Mouse (Mus musculus): ENCODE data around the gene Pcp2. TPM values are rescaled to one million over a fixed set of nuclear protein-coding genes. Genes with fewer than 3 reads are reported as not detected.
A peak's percentile ranks its signal among the peaks of the same experiment; 100 is the strongest.

Gene Pcp2
- polyA plus RNA-seq, 1 experiment from 2014 or later: 0.53 TPM

DNA sequence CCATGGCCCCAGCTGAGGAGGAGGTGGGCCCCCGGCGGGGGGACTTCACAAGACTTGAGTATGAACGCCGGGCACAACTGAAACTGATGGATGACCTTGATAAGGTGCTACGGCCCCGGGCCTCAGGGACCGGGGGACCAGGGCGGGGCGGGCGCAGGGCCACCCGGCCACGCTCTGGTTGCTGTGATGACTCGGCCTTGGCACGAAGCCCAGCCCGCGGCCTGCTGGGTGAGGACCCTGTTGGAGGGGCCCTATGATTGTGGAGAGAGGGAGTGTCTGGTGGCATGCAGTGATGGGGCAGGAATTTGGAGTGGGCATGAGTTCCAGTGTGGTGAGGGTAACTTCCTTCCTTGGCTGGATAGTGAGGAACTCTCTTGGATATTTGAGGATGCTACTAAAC is 18.8 kb downstream of the Pcp2 start:
- Histone ChIP-seq H3K27ac (ENCODE audit: low read depth, low read length) (no peak overlapping the region), H3K4me2 (ENCODE audit: low read length) (no peak overlapping the region), H3K27me3 (replicated peaks; ENCODE audit: control insufficient read depth, insufficient read depth, low read length) (no peaks in the 10 kb centered on the region), H3K4me3 (ENCODE audit: low read depth, low read length) (no peak overlapping the region), H3K4me1 (ENCODE audit: control insufficient read depth, insufficient read depth, low read length) (no peaks in the 10 kb centered on the region), H3K9ac (ENCODE audit: low read length) (no peak overlapping the region), H3K9me3 (replicated peaks; ENCODE audit: control insufficient read depth, low read length) (no peaks in the 10 kb centered on the region), H3K36me3 (ENCODE audit: control insufficient read depth, insufficient read depth, low read length) (peaks cover 92% of the 10 kb centered on the region)
- WGBS: 89% methylated on average over 16 of the region's 16 CpGs
- DNase-seq (ENCODE audit: low spot score) (no peak), ATAC-seq (no peak)

DNA sequence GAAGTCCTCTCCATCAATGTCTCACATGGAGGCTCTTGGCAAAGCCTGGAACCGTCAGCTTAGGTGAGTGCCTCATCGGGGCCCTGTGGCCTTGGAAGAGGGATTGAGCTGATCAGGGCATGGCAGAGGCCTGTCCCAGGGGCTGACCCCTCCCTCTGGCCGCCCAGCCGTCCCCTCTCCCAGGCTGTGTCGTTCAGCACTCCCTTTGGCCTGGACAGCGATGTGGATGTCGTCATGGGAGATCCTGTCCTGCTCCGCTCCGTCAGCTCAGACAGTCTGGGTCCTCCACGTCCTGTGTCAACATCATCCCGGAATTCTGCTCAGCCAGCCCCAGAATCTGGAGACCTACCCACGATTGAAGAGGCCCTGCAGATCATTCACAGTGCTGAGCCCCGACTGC is 21.9 kb downstream of the Pcp2 start:
- H3K9ac ChIP-seq (ENCODE audit: low read length): no peak overlapping the region
- H3K4me3 ChIP-seq (ENCODE audit: low read depth, low read length): no peak overlapping the region
- no peak overlapping the region for H3K4me2 ChIP-seq (ENCODE audit: low read length)
- ATAC-seq: no peak
- H3K4me1 ChIP-seq (ENCODE audit: control insufficient read depth, insufficient read depth, low read length): no peaks in the 10 kb centered on the region
- peaks cover 86% of the 10 kb centered on the region for H3K36me3 ChIP-seq (ENCODE audit: control insufficient read depth, insufficient read depth, low read length)
- H3K27ac ChIP-seq (ENCODE audit: low read depth, low read length): no peak overlapping the region
- 81% methylated on average over 13 of the region's 13 CpGs for WGBS
- no peak for DNase-seq (ENCODE audit: low spot score)
- H3K9me3 ChIP-seq (replicated peaks; ENCODE audit: control insufficient read depth, low read length): no peaks in the 10 kb centered on the region
- H3K27me3 ChIP-seq (replicated peaks; ENCODE audit: control insufficient read depth, insufficient read depth, low read length): no peaks in the 10 kb centered on the region

GRCm38 (mm10) chr8:3600401-3600800 is 24.9 kb downstream of the Pcp2 start:
- Histone ChIP-seq H3K4me1 (ENCODE audit: control insufficient read depth, insufficient read depth, low read length) (no peaks in the 10 kb centered on the region), H3K27ac (ENCODE audit: low read depth, low read length) (no peak overlapping the region), H3K27me3 (replicated peaks; ENCODE audit: control insufficient read depth, insufficient read depth, low read length) (no peaks in the 10 kb centered on the region), H3K4me3 (ENCODE audit: low read depth, low read length) (no peak overlapping the region), H3K9me3 (replicated peaks; ENCODE audit: control insufficient read depth, low read length) (no peaks in the 10 kb centered on the region), H3K36me3 (ENCODE audit: control insufficient read depth, insufficient read depth, low read length) (peaks cover 62% of the 10 kb centered on the region), H3K9ac (ENCODE audit: low read length) (no peak overlapping the region), H3K4me2 (ENCODE audit: low read length) (no peak overlapping the region)
- no peak for ATAC-seq
- WGBS: 90% methylated on average over 6 of the region's 6 CpGs
- no peak for DNase-seq (ENCODE audit: low spot score)

DNA sequence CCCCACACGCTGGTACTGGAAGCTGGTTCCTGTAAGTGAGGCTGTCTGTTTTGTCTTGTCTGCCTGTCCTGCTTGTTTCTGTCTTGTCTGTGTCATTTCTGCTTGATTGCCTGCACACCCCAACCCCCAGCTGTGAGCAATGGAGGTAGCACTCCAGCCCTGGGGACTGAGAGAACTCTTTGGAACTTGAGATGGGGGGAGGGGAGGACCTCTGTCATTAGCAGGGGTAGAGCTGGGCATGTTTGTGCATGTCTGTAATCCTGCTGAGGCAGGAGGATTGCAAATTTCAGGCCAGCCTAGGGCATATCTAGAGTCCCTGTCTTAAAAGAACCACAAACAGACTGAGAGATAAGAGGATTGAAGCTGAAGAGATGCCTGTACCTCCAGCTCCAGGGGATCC is 26.1 kb downstream of the Pcp2 start:
- H3K36me3 ChIP-seq (ENCODE audit: control insufficient read depth, insufficient read depth, low read length): peaks cover 54% of the 10 kb centered on the region
- no peak for ATAC-seq
- 85% methylated on average over 1 of the region's 1 CpGs for WGBS

DNA sequence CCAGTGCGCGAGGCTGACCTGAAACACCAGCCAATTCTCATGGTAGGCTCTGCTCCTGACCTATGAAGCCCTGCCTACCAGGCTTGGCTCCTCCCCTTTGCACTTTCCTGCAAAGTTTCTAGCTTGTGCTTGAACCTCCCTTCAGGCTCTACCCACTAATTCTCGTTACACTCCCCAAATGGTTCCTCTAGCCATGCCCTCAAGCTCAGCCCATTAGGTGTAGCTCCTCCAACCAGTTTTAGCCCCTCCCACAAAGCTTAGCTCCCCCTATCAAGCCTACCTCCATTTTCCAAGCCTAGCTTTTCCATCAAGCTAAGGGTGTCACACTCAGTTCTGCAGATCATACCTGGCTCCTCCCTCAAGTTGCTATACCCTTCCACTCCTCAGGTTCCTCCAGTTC is 27.3 kb downstream of the Pcp2 start:
- Histone ChIP-seq H3K9ac (ENCODE audit: low read length) (no peak overlapping the region), H3K4me3 (ENCODE audit: low read depth, low read length) (no peak overlapping the region), H3K36me3 (ENCODE audit: control insufficient read depth, insufficient read depth, low read length) (peaks cover 43% of the 10 kb centered on the region), H3K27ac (ENCODE audit: low read depth, low read length) (no peak overlapping the region), H3K4me2 (ENCODE audit: low read length) (no peak overlapping the region), H3K4me1 (ENCODE audit: control insufficient read depth, insufficient read depth, low read length) (no peaks in the 10 kb centered on the region), H3K27me3 (replicated peaks; ENCODE audit: control insufficient read depth, insufficient read depth, low read length) (no peaks in the 10 kb centered on the region), H3K9me3 (replicated peaks; ENCODE audit: control insufficient read depth, low read length) (no peaks in the 10 kb centered on the region)
- ATAC-seq (no peak), DNase-seq (ENCODE audit: low spot score) (no peak)
- 89% methylated on average over 3 of the region's 3 CpGs for WGBS

More for the DNA sequence above, 26.1 kb downstream of the Pcp2 start:
- Histone ChIP-seq H3K4me3 (ENCODE audit: low read depth, low read length) (no peak overlapping the region), H3K9ac (ENCODE audit: low read length) (no peak overlapping the region), H3K4me1 (ENCODE audit: control insufficient read depth, insufficient read depth, low read length) (no peaks in the 10 kb centered on the region), H3K9me3 (replicated peaks; ENCODE audit: control insufficient read depth, low read length) (no peaks in the 10 kb centered on the region), H3K4me2 (ENCODE audit: low read length) (no peak overlapping the region), H3K27ac (ENCODE audit: low read depth, low read length) (no peak overlapping the region), H3K27me3 (replicated peaks; ENCODE audit: control insufficient read depth, insufficient read depth, low read length) (no peaks in the 10 kb centered on the region)
- DNase-seq (ENCODE audit: low spot score): no peak

GRCm38 (mm10) chr8:3594466-3594865 is 30.9 kb downstream of the Pcp2 start:
- Histone ChIP-seq H3K4me3 (ENCODE audit: low read depth, low read length) (no peak overlapping the region), H3K27me3 (replicated peaks; ENCODE audit: control insufficient read depth, insufficient read depth, low read length) (no peaks in the 10 kb centered on the region), H3K9ac (ENCODE audit: low read length) (no peak overlapping the region), H3K4me1 (ENCODE audit: control insufficient read depth, insufficient read depth, low read length) (no peaks in the 10 kb centered on the region), H3K4me2 (ENCODE audit: low read length) (no peak overlapping the region), H3K36me3 (ENCODE audit: control insufficient read depth, insufficient read depth, low read length) (peaks cover 14% of the 10 kb centered on the region), H3K9me3 (replicated peaks; ENCODE audit: control insufficient read depth, low read length) (no peaks in the 10 kb centered on the region), H3K27ac (ENCODE audit: low read depth, low read length) (no peak overlapping the region)
- ATAC-seq: no peak
- no peak for DNase-seq (ENCODE audit: low spot score)
- 97% methylated on average over 2 of the region's 2 CpGs for WGBS

DNA sequence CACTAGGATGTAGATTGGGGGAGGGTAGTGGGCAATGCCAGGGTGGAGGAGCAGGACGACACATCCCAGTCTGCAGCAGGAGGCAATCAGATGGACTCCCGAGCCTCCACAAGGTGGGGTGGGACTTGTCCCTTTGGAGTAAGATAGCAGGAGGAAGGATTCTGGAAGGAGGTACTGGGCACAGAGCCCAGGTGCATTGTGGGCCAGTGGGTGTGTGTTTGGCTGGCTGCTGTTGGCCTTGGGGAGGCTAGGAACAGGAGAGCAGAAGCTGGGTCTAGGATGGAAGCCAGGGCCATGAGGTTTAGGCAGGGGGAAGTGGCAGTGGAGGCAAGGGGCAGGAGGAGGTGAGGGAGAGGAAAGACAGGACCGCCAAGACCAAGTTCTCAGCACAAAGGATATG is 31.9 kb downstream of the Pcp2 start:
- Histone ChIP-seq H3K36me3 (ENCODE audit: control insufficient read depth, insufficient read depth, low read length) (peaks cover 4% of the 10 kb centered on the region; the same call in 1 of the 2 replicates), H3K27me3 (replicated peaks; ENCODE audit: control insufficient read depth, insufficient read depth, low read length) (no peaks in the 10 kb centered on the region), H3K4me2 (ENCODE audit: low read length) (no peak overlapping the region), H3K9ac (ENCODE audit: low read length) (no peak overlapping the region), H3K4me1 (ENCODE audit: control insufficient read depth, insufficient read depth, low read length) (no peaks in the 10 kb centered on the region), H3K4me3 (ENCODE audit: low read depth, low read length) (no peak overlapping the region), H3K9me3 (replicated peaks; ENCODE audit: control insufficient read depth, low read length) (no peaks in the 10 kb centered on the region), H3K27ac (ENCODE audit: low read depth, low read length) (no peak overlapping the region)
- ATAC-seq (no peak), DNase-seq (ENCODE audit: low spot score) (no peak)
- 69% methylated on average over 3 of the region's 3 CpGs for WGBS

- Histone ChIP-seq H3K9ac (ENCODE audit: low read length) (peak overlapping the region; percentile 87), H3K4me3 (ENCODE audit: low read depth, low read length) (peak overlapping the region; percentile 90), H3K9me3 (replicated peaks; ENCODE audit: control insufficient read depth, low read length) (no peaks in the 10 kb centered on the region), H3K27me3 (replicated peaks; ENCODE audit: control insufficient read depth, insufficient read depth, low read length) (no peaks in the 10 kb centered on the region), H3K4me2 (ENCODE audit: low read length) (peak overlapping the region; percentile 80), H3K4me1 (ENCODE audit: control insufficient read depth, insufficient read depth, low read length) (no peaks in the 10 kb centered on the region), H3K36me3 (ENCODE audit: control insufficient read depth, insufficient read depth, low read length) (no peaks in the 10 kb centered on the region), H3K27ac (ENCODE audit: low read depth, low read length) (peak overlapping the region; percentile 80)
- DNase-seq (ENCODE audit: low spot score): peak; percentile 32
- ATAC-seq: peak; percentile 69
- under 1% methylated on average over 11 of the region's 11 CpGs for WGBS
Measured at GRCm38 (mm10) chr8:3588258-3588633, 37.1 kb downstream of the Pcp2 start.

GRCm38 (mm10) chr8:3587391-3588257 is 37.7 kb downstream of the Pcp2 start:
- no peaks in the 10 kb centered on the region for H3K36me3 ChIP-seq (ENCODE audit: control insufficient read depth, insufficient read depth, low read length)
- no peaks in the 10 kb centered on the region for H3K9me3 ChIP-seq (replicated peaks; ENCODE audit: control insufficient read depth, low read length)
- H3K27ac ChIP-seq (ENCODE audit: low read depth, low read length): peak overlapping the region; percentile 80
- WGBS: under 1% methylated on average over 74 of the region's 77 CpGs
- peak overlapping the region; percentile 90 for H3K4me3 ChIP-seq (ENCODE audit: low read depth, low read length)
- peak overlapping the region; percentile 87 for H3K9ac ChIP-seq (ENCODE audit: low read length)
- H3K27me3 ChIP-seq (replicated peaks; ENCODE audit: control insufficient read depth, insufficient read depth, low read length): no peaks in the 10 kb centered on the region
- peak; percentile 86 for ATAC-seq
- peak; percentile 76 for DNase-seq (ENCODE audit: low spot score)
- H3K4me2 ChIP-seq (ENCODE audit: low read length): peak overlapping the region; percentile 80
- H3K4me1 ChIP-seq (ENCODE audit: control insufficient read depth, insufficient read depth, low read length): no peaks in the 10 kb centered on the region

All from forebrain, embryonic 14.5 days (tissue).